Mouse (Mus musculus) limb, embryonic 11.5 days (tissue): ENCODE data around the gene Serpina5. TPM values are rescaled to one million over a fixed set of nuclear protein-coding genes. Genes with fewer than 3 reads are reported as not detected.
"Not testable (repeated sequence)": the region's sequence is repeated elsewhere in the genome, so short reads cannot be mapped to it uniquely, and the experiment has no call there.

Experiments
- ATAC-seq: fragments of 200-750 bp; cut with Nextera tagmentation; 2 replicates; pipeline ENCODE4 v1.8.0; 2017; ENCODE audit warnings: low read depth; ENCODE audit not compliant: insufficient number of reproducible peaks, low FRiP score, low TSS enrichment
- DNase-seq: peaks from one replicate; pipeline ENCODE4 v3.0.0-alpha.2; 2015; ENCODE audit warnings: low spot score
- H3K27ac ChIP-seq: fragments of 300-500 bp; sonication (generic); replicated peaks from 2 replicates; pipeline ENCODE4 v1.5.1; 2014; ENCODE audit warnings: low read depth, mild to moderate bottlenecking, low read length
- H3K27me3 ChIP-seq: fragments of 300-500 bp; sonication (generic); 2 replicates; pipeline ENCODE4 v1.6.1; 2014; ENCODE audit warnings: mild to moderate bottlenecking, low read length, mixed read lengths; ENCODE audit not compliant: control insufficient read depth, insufficient read depth
- H3K36me3 ChIP-seq: fragments of 300-500 bp; sonication (generic); 2 replicates; pipeline ENCODE4 v1.6.1; 2014; ENCODE audit warnings: mild to moderate bottlenecking, low read length, moderate library complexity, mixed read lengths; ENCODE audit not compliant: control insufficient read depth, insufficient read depth
- H3K4me1 ChIP-seq: fragments of 300-500 bp; sonication (generic); 2 replicates; pipeline ENCODE4 v1.6.1; 2014; ENCODE audit warnings: low read length, mixed read lengths; ENCODE audit not compliant: control insufficient read depth, insufficient read depth
- H3K4me2 ChIP-seq: fragments of 300-500 bp; sonication (generic); 2 replicates; pipeline ENCODE4 v1.6.1; 2014; ENCODE audit warnings: low read depth, mild to moderate bottlenecking, moderate library complexity; ENCODE audit not compliant: severe bottlenecking
- H3K4me3 ChIP-seq: fragments of 300-500 bp; sonication (generic); 2 replicates; pipeline ENCODE4 v1.5.1; 2014; ENCODE audit warnings: low read depth, low read length
- H3K9ac ChIP-seq: fragments of 300-500 bp; sonication (generic); 2 replicates; pipeline ENCODE4 v1.6.1; 2014; ENCODE audit warnings: mild to moderate bottlenecking, low read length
- H3K9me3 ChIP-seq: fragments of 300-500 bp; sonication (generic); 2 replicates; pipeline ENCODE4 v1.6.1; 2016; ENCODE audit warnings: low read length; ENCODE audit not compliant: control insufficient read depth
- WGBS: fragments of 180-500 bp; shearing (Covaris S2); extraction: QIAGEN DNeasy Blood & Tissue Kit; methylation state at CpG from one replicate; pipeline ENCODE4 v1.1.7; 2014; 5-methylcytosine and 5-hydroxymethylcytosine counted together
- polyA plus RNA-seq: library from polyadenylated mRNA; unstranded; fragments of >200 nt; fragmentation: Nextera tagmentation; extraction: Ambion mirVana; gene quantifications from 2 replicates; pipeline ENCODE4 v1.2.1, GENCODE M21; 2014

Serpina5 gene
- polyA plus RNA-seq, 1 experiment from 2014 or later: not detected

GRCm38 (mm10) chr12:104108507-104108906, 7.6 kb downstream of the Serpina5 start:
- no peak overlapping the region for H3K27ac ChIP-seq
- no peaks in the 10 kb centered on the region for H3K27me3 ChIP-seq
- no peak overlapping the region for H3K4me3 ChIP-seq
- ATAC-seq: no peak
- no peaks in the 10 kb centered on the region for H3K4me1 ChIP-seq
- no peak overlapping the region for H3K4me2 ChIP-seq
- no peak for DNase-seq
- H3K9ac ChIP-seq: no peak overlapping the region
- H3K36me3 ChIP-seq: no peaks in the 10 kb centered on the region
- no peaks in the 10 kb centered on the region for H3K9me3 ChIP-seq
- 87% methylated on average over 2 of the region's 2 CpGs for WGBS

- H3K4me2 ChIP-seq, ATAC-seq, H3K4me1 ChIP-seq, DNase-seq, H3K9me3 ChIP-seq, H3K9ac ChIP-seq, H3K36me3 ChIP-seq, H3K4me3 ChIP-seq, H3K27ac ChIP-seq, H3K27me3 ChIP-seq: not testable (repeated sequence)
- 91% methylated on average over 10 of the region's 11 CpGs for WGBS
These were observed 11.4 kb downstream of the Serpina5 start, which contains the start of gene Serpina3a for GRCm38 (mm10) chr12:104112333-104112732. TSS of gene Serpina3a (plus strand) at chr12:104112724.

GRCm38 (mm10) chr12:104114921-104115579, 14.1 kb downstream of the Serpina5 start:
- WGBS: 59% methylated on average over 3 of the region's 3 CpGs

GRCm38 (mm10) chr12:104123097-104123496, 22.2 kb downstream of the Serpina5 start:
- ATAC-seq (no peak), DNase-seq (no peak)
- Histone ChIP-seq H3K4me1 (no peaks in the 10 kb centered on the region), H3K9me3 (no peaks in the 10 kb centered on the region), H3K9ac (no peak overlapping the region), H3K4me3 (no peak overlapping the region), H3K4me2 (no peak overlapping the region), H3K27me3 (no peaks in the 10 kb centered on the region), H3K36me3 (no peaks in the 10 kb centered on the region), H3K27ac (no peak overlapping the region)
- WGBS: 96% methylated on average over 1 of the region's 1 CpGs

More at GRCm38 (mm10) chr12:104114921-104115579, 14.1 kb downstream of the Serpina5 start:
- Histone ChIP-seq H3K9ac (no peak overlapping the region), H3K9me3 (no peaks in the 10 kb centered on the region), H3K36me3 (no peaks in the 10 kb centered on the region), H3K27ac (no peak overlapping the region), H3K4me2 (no peak overlapping the region), H3K27me3 (no peaks in the 10 kb centered on the region), H3K4me3 (no peak overlapping the region), H3K4me1 (no peaks in the 10 kb centered on the region)
- ATAC-seq (no peak), DNase-seq (no peak)

GRCm38 (mm10) chr12:104123996-104124395, 23.1 kb downstream of the Serpina5 start:
- WGBS: 77% methylated on average over 2 of the region's 2 CpGs
- H3K4me1 ChIP-seq: no peaks in the 10 kb centered on the region
- H3K27me3 ChIP-seq: no peaks in the 10 kb centered on the region
- ATAC-seq (no peak), DNase-seq (no peak)
- H3K4me3 ChIP-seq: no peak overlapping the region
- no peak overlapping the region for H3K9ac ChIP-seq
- H3K4me2 ChIP-seq: no peak overlapping the region
- H3K9me3 ChIP-seq: no peaks in the 10 kb centered on the region
- H3K27ac ChIP-seq: no peak overlapping the region
- H3K36me3 ChIP-seq: no peaks in the 10 kb centered on the region

- 89% methylated on average over 5 of the region's 5 CpGs for WGBS
- DNase-seq: no peak
- H3K9ac ChIP-seq: no peak overlapping the region
These were observed 24.2 kb downstream of the Serpina5 start for GRCm38 (mm10) chr12:104125021-104125560.

GRCm38 (mm10) chr12:104127696-104128095, 26.8 kb downstream of the Serpina5 start, which contains the start of gene Serpina3b:
TSS of gene Serpina3b (plus strand) at chr12:104127996.
- Histone ChIP-seq H3K36me3 (no peaks in the 10 kb centered on the region), H3K27ac (no peak within 1 kb of the TSS), H3K9me3 (no peaks in the 10 kb centered on the region), H3K4me2 (no peak within 1 kb of the TSS), H3K27me3 (no peaks in the 10 kb centered on the region), H3K4me1 (no peaks in the 10 kb centered on the region), H3K9ac (no peak within 1 kb of the TSS), H3K4me3 (no peak within 1 kb of the TSS)
- ATAC-seq (no peak), DNase-seq (no peak)
- 75% methylated on average over 5 of the region's 5 CpGs for WGBS

More at GRCm38 (mm10) chr12:104125021-104125560, 24.2 kb downstream of the Serpina5 start:
- no peak overlapping the region for H3K4me2 ChIP-seq
- no peak overlapping the region for H3K4me3 ChIP-seq
- H3K27me3 ChIP-seq: no peaks in the 10 kb centered on the region
- H3K27ac ChIP-seq: no peak overlapping the region
- ATAC-seq: no peak
- H3K9me3 ChIP-seq: no peaks in the 10 kb centered on the region
- H3K4me1 ChIP-seq: no peaks in the 10 kb centered on the region
- H3K36me3 ChIP-seq: no peaks in the 10 kb centered on the region

GRCm38 (mm10) chr12:104131041-104131440, 30.1 kb downstream of the Serpina5 start:
- Histone ChIP-seq H3K4me1 (no peaks in the 10 kb centered on the region), H3K4me3 (no peak overlapping the region), H3K9ac (no peak overlapping the region), H3K9me3 (no peaks in the 10 kb centered on the region), H3K4me2 (no peak overlapping the region), H3K27ac (no peak overlapping the region), H3K36me3 (no peaks in the 10 kb centered on the region), H3K27me3 (no peaks in the 10 kb centered on the region)
- DNase-seq (no peak), ATAC-seq (no peak)
